ENCODE assay signal across 8 mouse cellular contexts in the genomic region with DNA sequence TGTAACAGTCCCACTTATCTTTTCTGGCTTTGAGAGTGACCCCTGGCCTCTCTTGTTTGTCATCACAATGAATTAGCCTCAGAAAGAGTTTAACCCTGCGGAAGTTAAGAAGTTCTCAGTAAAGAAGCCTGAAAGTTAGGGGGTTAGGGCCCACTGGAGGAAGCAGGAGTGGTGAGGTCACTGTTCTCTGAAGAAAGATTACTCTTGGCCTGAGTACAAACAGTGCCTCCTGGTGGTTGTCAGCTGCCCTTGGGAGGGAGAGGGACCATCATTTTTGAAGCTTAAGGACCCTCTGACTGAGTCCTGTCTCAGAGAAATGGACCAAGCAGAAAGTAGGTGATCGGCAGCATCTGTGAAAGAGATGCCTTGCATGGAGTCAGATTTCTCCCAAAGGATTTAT.
DNase-seq lines count a peak whose midpoint lies in the region; ATAC-seq lines count a peak whose summit lies in the region.

No protein-coding gene starts in this region.

- H3K27ac ChIP-seq in forebrain, embryonic 10.5 days = peak overlapping the region; percentile 44; the same call in 1 of the 2 replicates
- H3K27ac ChIP-seq in forebrain, embryonic 16.5 days (ENCODE audit: low read length) = no peak overlapping the region

- H3K36me3 ChIP-seq in forebrain, embryonic 10.5 days (replicated peaks) = no peaks in the 10 kb centered on the region
- no peaks in the 10 kb centered on the region for H3K36me3 ChIP-seq in forebrain, embryonic 16.5 days (ENCODE audit: control insufficient read depth, insufficient read depth)

- intact Hi-C loops in heart, postnatal 14 days (cut with DNase I) = loop anchor here (5.0 kb wide), 1 partner anchor 323 kb away; no protein-coding TSS in a partner anchor

- peak; percentile 50 for DNase-seq in forebrain, embryonic 10.5 days (ENCODE audit: extremely low spot score, low spot score)
- DNase-seq in urinary bladder, postnatal 14 days (ENCODE audit: low spot score) = peak; percentile 28
- no peak for DNase-seq in urinary bladder, postnatal 36 days (ENCODE audit: low spot score in 2 of 2)
- DNase-seq in heart, postnatal 14 days = peak; percentile 18 to 53
- DNase-seq in lung, postnatal 36 days = peak; percentile 76
- DNase-seq in thymus, postnatal 4 days = peak; percentile 79
- no peak for DNase-seq in urinary bladder, postnatal 4 days (ENCODE audit: low spot score in 2 of 2)

- H3K9me3 ChIP-seq in forebrain, embryonic 10.5 days = peaks cover 15% of the 10 kb centered on the region; the same call in 1 of the 2 replicates
- H3K9me3 ChIP-seq in forebrain, embryonic 16.5 days (ENCODE audit: control insufficient read depth, low read length) = no peaks in the 10 kb centered on the region

- H3K27me3 ChIP-seq in forebrain, embryonic 10.5 days (ENCODE audit: poor library complexity, severe bottlenecking) = no peaks in the 10 kb centered on the region
- H3K27me3 ChIP-seq in forebrain, embryonic 16.5 days (replicated peaks; ENCODE audit: control insufficient read depth, insufficient read depth, low read length) = no peaks in the 10 kb centered on the region

- ATAC-seq in forebrain, embryonic 16.5 days = no peak

- H3K4me2 ChIP-seq in forebrain, embryonic 16.5 days (ENCODE audit: low read length) = no peak overlapping the region

- 26% methylated on average over 2 of the region's 2 CpGs for WGBS in forebrain, embryonic 10.5 days
- 46% methylated on average over 2 of the region's 2 CpGs for WGBS in forebrain, embryonic 16.5 days

- H3K4me1 ChIP-seq in forebrain, embryonic 10.5 days = peaks cover 22% of the 10 kb centered on the region
- H3K4me1 ChIP-seq in forebrain, embryonic 16.5 days (replicated peaks; ENCODE audit: control insufficient read depth, insufficient read depth, low read length) = no peaks in the 10 kb centered on the region; the same call in 1 of the 2 replicates

- H3K4me3 ChIP-seq in forebrain, embryonic 10.5 days = no peak overlapping the region
- H3K4me3 ChIP-seq in forebrain, embryonic 16.5 days (replicated peaks; ENCODE audit: low read length) = no peak overlapping the region

- no peak overlapping the region for H3K9ac ChIP-seq in forebrain, embryonic 16.5 days (replicated peaks; ENCODE audit: low read depth, low read length)

Comparison
In these comparisons a context has a peak if more than half of its experiments do, and no peak if none do; other contexts are left out.
1. DNase-seq: peak in forebrain, embryonic 10.5 days (single experiment), urinary bladder, postnatal 14 days (single experiment), heart, postnatal 14 days (2 of 2), lung, postnatal 36 days (single experiment) and thymus, postnatal 4 days (single experiment); none in urinary bladder, postnatal 36 days (0 of 2) and urinary bladder, postnatal 4 days (0 of 2).